Mouse (Mus musculus): ENCODE data around the gene Gfi1.

- no peak for TF ChIP-seq CTCF (IDR thresholded peaks at IDR 0.05; ENCODE audit: low read depth, low read length)
- TF ChIP-seq GATA2 (IDR thresholded peaks at IDR 0.05; ENCODE audit: borderline replicate concordance, low read depth, low read length): no peak
- no peak for TF ChIP-seq GATA1 (IDR thresholded peaks at IDR 0.05; ENCODE audit: borderline replicate concordance, low read length)
- TF ChIP-seq TAL1 (conservative IDR thresholded peaks at IDR 0.05; ENCODE audit: low read depth, low read length): no peak
Measured at GRCm38 (mm10) chr5:107726281-107727006, 608 bp upstream of the Gfi1 start.
